Mouse (Mus musculus) liver, embryonic 14.5 days (tissue): Measurements from ENCODE around the gene Tubb1.

Experiments
- CTCF ChIP-seq: IDR thresholded peaks from 2 replicates; pipeline ENCODE4 v1.5.1; 2016; ENCODE audit warnings: antibody characterized with exemption, low read depth, control low read depth
- EP300 ChIP-seq: IDR thresholded peaks from 2 replicates; pipeline ENCODE4 v1.6.1; 2016; ENCODE audit warnings: antibody characterized with exemption, low read depth

- TF ChIP-seq CTCF (no peak), EP300 (no peak)
Measured at GRCm38 (mm10) chr2:174487005-174487404, 36.5 kb downstream of the Tubb1 start.
